Mouse (Mus musculus) cortical plate, adult 2 months (tissue): ENCODE measurements around the gene Pak4.

Source experiments
- CTCF ChIP-seq: fragments of 200-500 bp; IDR thresholded peaks from 2 replicates; pipeline ENCODE4 v1.5.1; 2011; ENCODE audit warnings: mild to moderate bottlenecking, control low read depth, low read length; ENCODE audit not compliant: insufficient read depth; ENCODE audit errors: extremely low read depth
- POLR2A ChIP-seq: fragments of 200-500 bp; IDR thresholded peaks from 2 replicates; pipeline ENCODE4 v1.6.1; 2011; ENCODE audit warnings: mild to moderate bottlenecking, low read length, control low read depth; ENCODE audit not compliant: insufficient read depth; ENCODE audit errors: extremely low read depth

DNA sequence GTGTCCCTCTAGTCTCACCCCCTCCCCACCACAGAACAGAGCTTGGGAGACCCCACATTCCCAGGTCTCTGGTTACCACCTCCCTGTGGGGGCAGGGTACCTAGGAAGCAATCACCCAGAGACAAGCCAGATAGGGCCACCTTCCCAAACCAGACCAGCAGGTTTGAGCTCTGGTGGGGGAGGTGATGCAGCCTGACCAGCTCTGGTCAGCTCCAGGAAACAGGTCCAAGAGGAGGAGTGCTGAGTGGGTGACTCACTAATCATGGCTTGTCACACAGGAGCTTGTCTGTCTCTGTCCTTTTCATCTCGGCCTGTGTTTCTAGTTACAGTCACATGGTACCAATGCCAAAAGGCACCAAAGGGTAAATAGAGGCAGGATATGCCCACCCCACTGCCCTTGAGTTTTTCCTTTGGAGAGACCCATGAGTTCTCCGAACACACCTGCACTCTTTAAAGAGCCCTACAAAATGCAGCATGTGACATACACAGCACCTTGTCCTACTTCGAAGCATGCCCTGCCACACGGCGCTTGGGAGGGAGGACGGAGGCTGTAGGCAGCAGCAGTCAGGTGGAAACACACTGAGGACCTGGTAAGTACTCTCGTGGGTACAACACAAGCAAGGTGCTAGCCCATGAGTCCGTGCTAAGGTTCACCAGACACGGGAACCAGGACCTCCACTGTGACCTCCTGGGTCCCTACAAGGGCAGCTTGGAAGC, 20.0 kb downstream of the Pak4 start:
- TF ChIP-seq CTCF (no peak), POLR2A (no peak)
